Mouse (Mus musculus): ENCODE measurements around the gene Braf. TPM values are rescaled to one million over a fixed set of nuclear protein-coding genes. Genes with fewer than 3 reads are reported as not detected.

The Braf gene
- total and polyA plus RNA-seq, 2 experiments from 2014 or later = 4.4 to 22.9 TPM

DNA sequence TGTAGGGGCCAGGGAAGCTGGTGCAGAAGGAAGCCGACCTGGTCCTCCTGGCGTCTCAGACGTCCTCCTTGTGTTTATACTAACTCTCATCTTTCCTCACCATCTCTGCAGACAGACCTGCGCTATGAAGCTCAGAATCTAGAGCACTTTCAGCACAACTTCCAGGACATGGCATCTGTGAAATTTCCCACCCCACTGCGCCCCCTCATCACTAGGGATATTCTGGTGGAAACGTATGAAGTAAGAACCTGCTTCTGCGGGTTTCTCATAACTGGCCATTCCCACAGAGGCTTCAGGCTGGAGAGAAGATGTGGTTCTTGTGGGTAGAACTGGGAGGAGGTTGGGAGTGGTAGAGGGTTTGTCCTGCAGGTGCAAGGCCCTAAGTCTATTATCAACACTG is 145.7 kb downstream of the Braf start:
- no peak overlapping the region for H3K4me3 ChIP-seq (ENCODE audit: low read depth, low read length)
- no peaks in the 10 kb centered on the region for H3K27me3 ChIP-seq (ENCODE audit: control insufficient read depth, insufficient read depth, low read length)
- TF ChIP-seq EP300 (IDR thresholded peaks at IDR 0.05; ENCODE audit: low read depth) = no peak
- no peak for TF ChIP-seq CTCF (IDR thresholded peaks at IDR 0.05; ENCODE audit: low read depth)
- no peak for DNase-seq (ENCODE audit: low spot score)
- no peaks in the 10 kb centered on the region for H3K9me3 ChIP-seq (replicated peaks; ENCODE audit: control insufficient read depth, low read length)
- H3K4me2 ChIP-seq (ENCODE audit: low read depth, low read length) = no peak overlapping the region
- ATAC-seq (ENCODE audit: insufficient read depth, low read depth) = no peak
- no peak overlapping the region for H3K27ac ChIP-seq (ENCODE audit: low read depth)
- H3K4me1 ChIP-seq (ENCODE audit: control insufficient read depth, insufficient read depth) = peaks cover 4% of the 10 kb centered on the region
- WGBS = 87% methylated on average over 7 of the region's 7 CpGs
- H3K9ac ChIP-seq (replicated peaks; ENCODE audit: low read depth, low read length) = no peak overlapping the region
- peaks cover 66% of the 10 kb centered on the region for H3K36me3 ChIP-seq (replicated peaks; ENCODE audit: control insufficient read depth, insufficient read depth, low read length)

DNA sequence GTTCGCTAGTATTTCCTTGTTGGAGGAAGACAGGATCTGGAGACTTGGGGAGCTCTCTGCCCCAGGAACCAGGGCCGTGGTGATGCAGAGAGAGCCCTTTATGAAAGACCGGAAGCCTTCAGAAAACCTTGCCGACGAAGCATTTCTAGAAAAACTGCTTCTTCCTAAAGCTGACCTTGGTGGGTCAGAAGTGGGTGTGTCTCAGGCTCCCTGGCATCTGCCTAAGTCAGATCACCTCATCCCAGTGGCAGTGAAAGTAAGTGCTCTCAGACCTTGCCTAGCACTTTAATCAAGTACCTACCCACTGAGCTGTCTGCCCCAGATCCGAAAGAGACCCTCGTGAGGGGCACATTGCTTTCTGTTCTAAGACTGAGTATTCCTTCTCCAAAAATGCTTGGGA is 150.3 kb downstream of the Braf start:
- Histone ChIP-seq H3K9ac (replicated peaks; ENCODE audit: low read depth, low read length) (peak overlapping the region; percentile 83; the same call in 1 of the 2 replicates), H3K27ac (ENCODE audit: low read depth) (peak overlapping the region; percentile 96), H3K4me1 (ENCODE audit: control insufficient read depth, insufficient read depth) (peaks cover 11% of the 10 kb centered on the region), H3K9me3 (replicated peaks; ENCODE audit: control insufficient read depth, low read length) (no peaks in the 10 kb centered on the region), H3K36me3 (replicated peaks; ENCODE audit: control insufficient read depth, insufficient read depth, low read length) (peaks cover 35% of the 10 kb centered on the region), H3K27me3 (ENCODE audit: control insufficient read depth, insufficient read depth, low read length) (no peaks in the 10 kb centered on the region), H3K4me2 (ENCODE audit: low read depth, low read length) (peak overlapping the region; percentile 95), H3K4me3 (ENCODE audit: low read depth, low read length) (peak overlapping the region; percentile 88)
- ATAC-seq (ENCODE audit: insufficient read depth, low read depth) (no peak), DNase-seq (ENCODE audit: low spot score) (no peak)
- 67% methylated on average over 7 of the region's 7 CpGs for WGBS
- no peak for TF ChIP-seq CTCF (IDR thresholded peaks at IDR 0.05; ENCODE audit: low read depth)
- TF ChIP-seq EP300 (IDR thresholded peaks at IDR 0.05; ENCODE audit: low read depth) = no peak

DNA sequence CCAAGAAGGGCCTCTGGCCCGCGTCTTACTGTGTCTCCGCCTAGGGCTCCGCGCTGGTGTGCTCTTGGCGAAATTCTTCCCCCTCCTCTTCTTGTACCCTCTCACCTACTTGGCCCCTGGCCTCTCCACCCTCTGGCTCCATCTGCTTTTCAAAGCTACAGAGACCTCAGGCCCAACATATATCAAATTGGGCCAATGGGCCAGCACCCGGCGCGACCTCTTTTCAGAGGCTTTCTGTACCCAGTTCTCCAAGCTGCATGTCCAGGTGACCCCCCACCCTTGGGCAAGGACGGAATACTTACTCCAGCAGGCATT is 150.8 kb downstream of the Braf start:
- WGBS = 28% methylated on average over 10 of the region's 10 CpGs
- ATAC-seq (ENCODE audit: insufficient read depth, low read depth) (peak; percentile 70), DNase-seq (ENCODE audit: low spot score) (peak; percentile 51)

DNA sequence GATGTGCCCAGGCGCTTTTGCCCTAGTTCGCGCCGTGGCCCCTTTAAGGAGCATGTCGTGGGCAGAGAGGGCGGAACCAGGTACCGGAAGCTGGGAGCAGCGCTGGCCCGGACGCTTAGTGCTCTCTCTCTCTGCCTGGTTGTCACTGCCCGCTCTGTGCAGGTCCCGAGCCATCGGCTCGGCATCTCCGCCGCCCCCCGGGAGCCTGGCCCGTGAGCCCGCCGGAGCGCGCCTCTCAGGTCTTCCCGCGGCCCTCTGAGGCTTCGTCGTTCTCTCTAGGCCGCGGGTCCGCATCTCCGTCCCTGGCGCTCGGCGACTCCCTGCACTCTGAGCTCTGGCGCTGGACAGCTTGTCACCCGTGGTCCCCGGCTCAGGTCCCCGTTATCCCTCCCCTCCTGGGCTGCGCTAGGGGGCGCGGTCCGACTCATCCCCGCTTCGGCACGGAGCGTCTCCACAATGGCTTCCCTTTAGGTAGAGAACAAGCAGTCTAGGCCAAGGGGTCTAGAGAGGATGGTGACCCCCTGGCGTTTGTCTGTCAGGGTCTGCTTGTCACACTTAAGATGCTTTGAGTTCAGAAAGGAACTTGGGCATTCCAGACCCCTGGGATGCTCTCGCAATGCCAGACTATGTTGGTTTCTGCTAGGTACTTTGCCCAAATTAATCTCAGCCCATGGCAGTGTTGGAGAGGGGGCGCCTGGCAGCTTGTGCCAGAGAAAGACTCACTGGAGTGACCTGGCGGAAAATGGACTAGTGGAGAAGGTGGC is 151.3 kb downstream of the Braf start, which contains the start of gene Adck2:
Gene Adck2 (plus strand): TSS at position 83 of the 764 bp plus-strand sequence.
- WGBS = 1% methylated on average over 49 of the region's 49 CpGs
- no peaks in the 10 kb centered on the region for H3K9me3 ChIP-seq (replicated peaks; ENCODE audit: control insufficient read depth, low read length)
- H3K4me1 ChIP-seq (ENCODE audit: control insufficient read depth, insufficient read depth) = peaks cover 11% of the 10 kb centered on the region
- peak within 1 kb of the TSS; percentile 83 for H3K9ac ChIP-seq (replicated peaks; ENCODE audit: low read depth, low read length)
- peak; percentile 94 for ATAC-seq (ENCODE audit: insufficient read depth, low read depth)
- peak within 1 kb of the TSS; percentile 95 for H3K4me2 ChIP-seq (ENCODE audit: low read depth, low read length)
- no peaks in the 10 kb centered on the region for H3K27me3 ChIP-seq (ENCODE audit: control insufficient read depth, insufficient read depth, low read length)
- DNase-seq (ENCODE audit: low spot score) = peak; percentile 85
- peak within 1 kb of the TSS; percentile 96 for H3K27ac ChIP-seq (ENCODE audit: low read depth)
- H3K4me3 ChIP-seq (ENCODE audit: low read depth, low read length) = peak within 1 kb of the TSS; percentile 88
- TF ChIP-seq EP300 (IDR thresholded peaks at IDR 0.05; ENCODE audit: low read depth) (0 out of 2 replicates have a peak, but pooled peaks have one; percentile 18), CTCF (IDR thresholded peaks at IDR 0.05; ENCODE audit: low read depth) (peak; percentile 52)
- peaks cover 28% of the 10 kb centered on the region for H3K36me3 ChIP-seq (replicated peaks; ENCODE audit: control insufficient read depth, insufficient read depth, low read length)

More for the DNA sequence above, 150.8 kb downstream of the Braf start:
- Histone ChIP-seq H3K4me3 (ENCODE audit: low read depth, low read length) (peak overlapping the region; percentile 88), H3K27ac (ENCODE audit: low read depth) (peak overlapping the region; percentile 96), H3K4me2 (ENCODE audit: low read depth, low read length) (peak overlapping the region; percentile 95), H3K27me3 (ENCODE audit: control insufficient read depth, insufficient read depth, low read length) (no peaks in the 10 kb centered on the region), H3K9ac (replicated peaks; ENCODE audit: low read depth, low read length) (peak overlapping the region; percentile 83), H3K36me3 (replicated peaks; ENCODE audit: control insufficient read depth, insufficient read depth, low read length) (peaks cover 30% of the 10 kb centered on the region), H3K9me3 (replicated peaks; ENCODE audit: control insufficient read depth, low read length) (no peaks in the 10 kb centered on the region), H3K4me1 (ENCODE audit: control insufficient read depth, insufficient read depth) (peaks cover 11% of the 10 kb centered on the region)
- TF ChIP-seq EP300 (IDR thresholded peaks at IDR 0.05; ENCODE audit: low read depth) (no peak), CTCF (IDR thresholded peaks at IDR 0.05; ENCODE audit: low read depth) (no peak)

DNA sequence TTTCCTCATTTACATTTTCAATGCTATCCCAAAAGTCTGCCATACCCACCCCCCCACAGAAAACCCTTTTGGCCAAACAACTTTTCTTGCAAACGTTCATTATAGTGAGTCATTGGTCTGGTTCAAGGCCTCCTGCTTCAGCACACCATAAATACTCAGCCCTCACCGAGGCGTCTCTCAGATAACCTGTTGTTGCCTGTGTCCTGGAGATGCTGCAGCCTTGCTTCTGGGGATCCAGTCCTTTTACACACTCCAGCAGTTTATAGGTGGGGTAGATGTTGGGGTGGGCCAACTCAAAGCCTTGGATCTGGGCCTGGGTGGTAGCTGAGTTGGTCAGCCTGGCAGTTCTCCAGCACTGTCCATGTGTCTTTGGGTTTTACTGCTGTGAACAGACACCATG is 154.8 kb downstream of the Braf start:
- Histone ChIP-seq H3K27ac (ENCODE audit: low read depth) (no peak overlapping the region), H3K4me3 (ENCODE audit: low read depth, low read length) (no peak overlapping the region), H3K27me3 (ENCODE audit: control insufficient read depth, insufficient read depth, low read length) (no peaks in the 10 kb centered on the region), H3K9ac (replicated peaks; ENCODE audit: low read depth, low read length) (no peak overlapping the region), H3K4me1 (ENCODE audit: control insufficient read depth, insufficient read depth) (peaks cover 11% of the 10 kb centered on the region), H3K4me2 (ENCODE audit: low read depth, low read length) (no peak overlapping the region), H3K9me3 (replicated peaks; ENCODE audit: control insufficient read depth, low read length) (no peaks in the 10 kb centered on the region), H3K36me3 (replicated peaks; ENCODE audit: control insufficient read depth, insufficient read depth, low read length) (no peaks in the 10 kb centered on the region)
- WGBS = 50% methylated on average over 3 of the region's 3 CpGs
- DNase-seq (ENCODE audit: low spot score) (no peak), ATAC-seq (ENCODE audit: insufficient read depth, low read depth) (no peak)
- TF ChIP-seq EP300 (IDR thresholded peaks at IDR 0.05; ENCODE audit: low read depth) (no peak), CTCF (IDR thresholded peaks at IDR 0.05; ENCODE audit: low read depth) (no peak)
